In the genomic region with DNA sequence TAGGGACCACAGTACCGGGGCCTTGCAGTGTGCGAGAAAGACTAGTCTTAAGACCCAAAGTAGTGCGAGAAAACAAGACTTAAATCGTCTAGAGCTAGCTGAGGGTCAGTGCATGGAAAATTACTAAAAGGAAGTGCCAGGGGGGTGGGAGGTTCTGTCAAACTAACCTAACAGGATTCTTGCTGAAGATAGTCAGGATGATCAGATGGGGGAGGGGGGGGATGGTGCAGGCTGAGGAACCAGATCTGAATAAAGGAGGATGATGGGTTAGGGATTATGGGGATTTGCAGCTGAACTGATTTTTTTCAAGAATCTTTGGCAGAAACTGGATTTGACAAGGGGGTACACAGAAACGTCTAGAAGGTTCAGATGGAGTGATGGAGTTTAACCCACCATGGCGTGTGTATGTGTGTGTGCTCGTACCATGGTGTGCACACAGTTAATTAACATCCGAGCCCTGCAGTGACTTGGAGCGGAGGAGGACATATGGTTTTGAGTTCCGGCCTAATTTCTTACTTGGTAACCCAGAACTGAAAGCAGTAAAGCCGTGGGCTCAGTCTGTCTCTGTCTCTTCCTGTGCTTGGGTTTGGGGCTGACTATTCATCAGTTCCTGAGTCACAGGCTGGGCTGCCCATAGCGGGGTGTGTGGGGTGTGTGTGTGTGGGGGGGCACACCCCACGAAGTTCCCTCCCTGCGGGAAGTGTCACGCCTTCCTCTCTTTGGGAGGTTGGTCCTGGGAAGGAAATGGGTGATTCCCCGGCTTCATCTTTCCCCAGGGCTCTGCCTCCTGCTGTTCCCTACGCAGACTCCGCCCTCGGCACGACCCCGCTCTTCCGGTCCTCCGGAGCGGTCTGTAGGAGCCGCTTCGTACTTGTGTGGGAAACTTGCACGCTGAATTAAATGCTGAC, we compare ENCODE assay signal across 7 mouse cellular contexts. TPM values are rescaled to one million over a fixed set of nuclear protein-coding genes. Genes with fewer than 3 reads are reported as not detected.
DNase-seq lines count a peak whose midpoint lies in the region; ATAC-seq and TF ChIP-seq lines count a peak whose summit lies in the region.

No protein-coding gene starts in this region.

- DNase-seq in MN1 (ENCODE audit: low spot score), result peak; percentile 79
- DNase-seq in brain, adult 2 months (ENCODE audit: low read depth, low spot score), result peak; percentile 89
- DNase-seq in hindbrain, embryonic 10.5 days (ENCODE audit: low spot score), result peak; percentile 68
- DNase-seq in left cerebral cortex, adult 2 months (ENCODE audit: extremely low spot score in 1 of 2, low spot score in 2 of 2), result peak; percentile 59 to 60
- peak; percentile 61 to 62 for DNase-seq in right cerebral cortex, adult 2 months (ENCODE audit: low spot score in 2 of 2)

- H3K9ac ChIP-seq in forebrain, embryonic 15.5 days (replicated peaks), result peak overlapping the region; percentile 44

- no peak for TF ChIP-seq CTCF in left cerebral cortex, adult 2 months (IDR thresholded peaks at IDR 0.05)

- H3K4me2 ChIP-seq in forebrain, embryonic 15.5 days (replicated peaks), result peak overlapping the region; percentile 69

- WGBS in forebrain, embryonic 15.5 days, result 19% methylated on average over 27 of the region's 27 CpGs
- 19% methylated on average over 27 of the region's 27 CpGs for WGBS in hindbrain, embryonic 10.5 days

- H3K4me3 ChIP-seq in forebrain, embryonic 15.5 days, result peak overlapping the region; percentile 40
- peak overlapping the region; percentile 58 for H3K4me3 ChIP-seq in hindbrain, embryonic 10.5 days
- H3K4me3 ChIP-seq in left cerebral cortex, adult 2 months, result peak overlapping the region; percentile 45

- no peaks in the 10 kb centered on the region for H3K9me3 ChIP-seq in forebrain, embryonic 15.5 days
- no peaks in the 10 kb centered on the region for H3K9me3 ChIP-seq in hindbrain, embryonic 10.5 days

- intact Hi-C loops in left cerebral cortex, adult 2 months (cut with DNase I), result no loop called here

- no peaks in the 10 kb centered on the region for H3K36me3 ChIP-seq in forebrain, embryonic 15.5 days
- no peaks in the 10 kb centered on the region for H3K36me3 ChIP-seq in hindbrain, embryonic 10.5 days

- ATAC-seq in forebrain, embryonic 15.5 days (replicated peaks), result peak; percentile 92
- ATAC-seq in megakaryocyte, adult 5-6 weeks (ENCODE audit: poor library complexity, severe bottlenecking), result peak; percentile 59

- H3K4me1 ChIP-seq in forebrain, embryonic 15.5 days, result peaks cover 15% of the 10 kb centered on the region
- peaks cover 27% of the 10 kb centered on the region for H3K4me1 ChIP-seq in hindbrain, embryonic 10.5 days (replicated peaks)

- H3K27ac ChIP-seq in forebrain, embryonic 15.5 days (replicated peaks), result peak overlapping the region; percentile 68
- peak overlapping the region; percentile 90 for H3K27ac ChIP-seq in hindbrain, embryonic 10.5 days
- peak overlapping the region; percentile 85 for H3K27ac ChIP-seq in left cerebral cortex, adult 2 months

- H3K27me3 ChIP-seq in forebrain, embryonic 15.5 days, result no peaks in the 10 kb centered on the region
- no peaks in the 10 kb centered on the region for H3K27me3 ChIP-seq in hindbrain, embryonic 10.5 days (ENCODE audit: insufficient read depth, poor library complexity, severe bottlenecking)

RNA-seq across cellular contexts. Expression of a gene that starts 8.2 kb away (rescaled TPM):
- polyA plus RNA-seq in forebrain, embryonic 15.5 days (2015; fragmentation: Nextera tagmentation; extraction: Ambion mirVana), result 3.5 and 4.8 TPM in 2 replicates
- polyA plus RNA-seq in hindbrain, embryonic 10.5 days (2016; fragmentation: Nextera tagmentation; extraction: Ambion mirVana), result 13.4 and 14.1 TPM in 2 replicates
- total RNA-seq in left cerebral cortex, adult 2 months (2021), result 1 to 10 TPM; 2.3 to 2.6 TPM
- total RNA-seq in megakaryocyte, adult 5-6 weeks (2015), result 164 and 167 TPM in 2 replicates
- total RNA-seq in megakaryocyte, adult 5-6 weeks (2017), result 341 and 407 TPM in 2 replicates

RNA-seq across cellular contexts. Expression of a gene that starts 30.9 kb away (rescaled TPM):
- 0.37 and 0.55 TPM in 2 replicates for polyA plus RNA-seq in forebrain, embryonic 15.5 days (2015; fragmentation: Nextera tagmentation; extraction: Ambion mirVana)
- polyA plus RNA-seq in hindbrain, embryonic 10.5 days (2016; fragmentation: Nextera tagmentation; extraction: Ambion mirVana), result 0.15 and 0.21 TPM in 2 replicates
- under 1 TPM; 0.28 to 0.48 TPM for total RNA-seq in left cerebral cortex, adult 2 months (2021)
- total RNA-seq in megakaryocyte, adult 5-6 weeks (2015), result 0.25 TPM in 1 of 2 replicates, not detected in the other
- total RNA-seq in megakaryocyte, adult 5-6 weeks (2017), result 0.18 TPM in 1 of 2 replicates, not detected in the other

RNA-seq across cellular contexts. Expression of a gene that starts 45.8 kb away (rescaled TPM):
- polyA plus RNA-seq in forebrain, embryonic 15.5 days (2015; fragmentation: Nextera tagmentation; extraction: Ambion mirVana), result 15.6 and 16.0 TPM in 2 replicates
- 13.7 and 15.7 TPM in 2 replicates for polyA plus RNA-seq in hindbrain, embryonic 10.5 days (2016; fragmentation: Nextera tagmentation; extraction: Ambion mirVana)
- total RNA-seq in left cerebral cortex, adult 2 months (2021), result 10 to 100 TPM; 19.1 to 21.3 TPM
- 6.4 and 7.0 TPM in 2 replicates for total RNA-seq in megakaryocyte, adult 5-6 weeks (2015)
- 8.6 and 10.2 TPM in 2 replicates for total RNA-seq in megakaryocyte, adult 5-6 weeks (2017)

RNA-seq across cellular contexts. Expression of a gene that starts 45.9 kb away (rescaled TPM):
- 4.1 and 5.3 TPM in 2 replicates for polyA plus RNA-seq in forebrain, embryonic 15.5 days (2015; fragmentation: Nextera tagmentation; extraction: Ambion mirVana)
- 7.7 and 8.5 TPM in 2 replicates for polyA plus RNA-seq in hindbrain, embryonic 10.5 days (2016; fragmentation: Nextera tagmentation; extraction: Ambion mirVana)
- total RNA-seq in left cerebral cortex, adult 2 months (2021), result 10 to 100 TPM; 46.3 to 50.3 TPM
- total RNA-seq in megakaryocyte, adult 5-6 weeks (2015), result 2.2 and 5.2 TPM in 2 replicates
- 3.8 and 7.2 TPM in 2 replicates for total RNA-seq in megakaryocyte, adult 5-6 weeks (2017)

Comparison
In these comparisons a context has a peak if more than half of its experiments do, and no peak if none do; other contexts are left out.
1. Peak in every context shown above with its lines: DNase-seq, ATAC-seq, H3K4me3 ChIP-seq and H3K27ac ChIP-seq.
2. RNA of a gene that starts 8.2 kb away (total RNA-seq): 164 to 407 TPM in megakaryocyte, adult 5-6 weeks; 2.3 to 2.6 TPM in left cerebral cortex, adult 2 months; every median in the first group is over 10 times any median in the second.